Mouse (Mus musculus) forebrain, postnatal 0 days (tissue): ENCODE results near the gene Rab13. TPM values are rescaled to one million over a fixed set of nuclear protein-coding genes. Genes with fewer than 3 reads are reported as not detected.

ENCODE experiments used
- ATAC-seq: fragments of 200-750 bp; cut with Nextera tagmentation; 2 replicates; pipeline ENCODE4 v1.8.0; 2017; ENCODE audit warnings: mild to moderate bottlenecking, moderate library complexity
- DNase-seq: peaks from one replicate; pipeline ENCODE4 v3.0.0-alpha.2; 2015
- H3K27ac ChIP-seq: fragments of 300-500 bp; sonication (generic); 2 replicates; pipeline ENCODE4 v1.5.1; 2014; ENCODE audit warnings: low read depth, mild to moderate bottlenecking, antibody characterized with exemption, low read length, moderate library complexity, mixed read lengths
- H3K27me3 ChIP-seq: fragments of 300-500 bp; sonication (generic); 2 replicates; pipeline ENCODE4 v1.6.1; 2014; ENCODE audit warnings: mild to moderate bottlenecking, low read length, mixed read lengths; ENCODE audit not compliant: insufficient read depth
- H3K36me3 ChIP-seq: fragments of 300-500 bp; sonication (generic); 2 replicates; pipeline ENCODE4 v1.6.1; 2014; ENCODE audit warnings: mild to moderate bottlenecking, moderate library complexity; ENCODE audit not compliant: insufficient read depth
- H3K4me1 ChIP-seq: fragments of 300-500 bp; sonication (generic); 2 replicates; pipeline ENCODE4 v1.6.1; 2014; ENCODE audit warnings: antibody characterized with exemption; ENCODE audit not compliant: insufficient read depth
- H3K4me2 ChIP-seq: fragments of 300-500 bp; sonication (generic); 2 replicates; pipeline ENCODE4 v1.6.1; 2014; ENCODE audit warnings: low read depth, mild to moderate bottlenecking, moderate library complexity
- H3K4me3 ChIP-seq: fragments of 300-500 bp; sonication (generic); 2 replicates; pipeline ENCODE4 v1.5.1; 2014; ENCODE audit warnings: low read depth, low read length, mixed read lengths
- H3K9ac ChIP-seq: fragments of 300-500 bp; sonication (generic); 2 replicates; pipeline ENCODE4 v1.6.1; 2014; ENCODE audit warnings: mild to moderate bottlenecking
- H3K9me3 ChIP-seq: fragments of 300-500 bp; sonication (generic); 2 replicates; pipeline ENCODE4 v1.6.1; 2016; ENCODE audit warnings: low read length
- CTCF ChIP-seq: sonication (generic); IDR thresholded peaks from 2 replicates; pipeline ENCODE4 v1.5.1; 2016; ENCODE audit warnings: antibody characterized with exemption, control low read depth, low read depth
- WGBS: fragments of 180-500 bp; shearing (Covaris S2); extraction: QIAGEN DNeasy Blood & Tissue Kit; methylation state at CpG from one replicate; pipeline ENCODE4 v1.1.7; 2014; 5-methylcytosine and 5-hydroxymethylcytosine counted together
- polyA plus RNA-seq: library from polyadenylated mRNA; unstranded; fragments of >200 nt; fragmentation: Nextera tagmentation; extraction: Ambion mirVana; gene quantifications from 2 replicates; pipeline ENCODE4 v1.2.1, GENCODE M21; 2015
- total RNA-seq: library from RNA; depleted of rRNA; stranded (reverse); fragments of >200 nt; gene quantifications from 2 replicates; pipeline ENCODE4 v1.2.3, GENCODE M21; 2014

The Rab13 gene
- total and polyA plus RNA-seq, 2 experiments from 2014 or later: 9.8 to 20.1 TPM

- Histone ChIP-seq H3K9ac (peak overlapping the region; percentile 91), H3K27ac (peak overlapping the region; percentile 85), H3K4me3 (peak overlapping the region; percentile 74), H3K36me3 (peaks cover 31% of the 10 kb centered on the region), H3K9me3 (no peaks in the 10 kb centered on the region), H3K27me3 (no peaks in the 10 kb centered on the region), H3K4me2 (peak overlapping the region; percentile 53), H3K4me1 (peaks cover 14% of the 10 kb centered on the region)
- 11% methylated on average over 12 of the region's 12 CpGs for WGBS
- peak; percentile 28; the same call in 1 of the 2 replicates for ATAC-seq
- no peak for TF ChIP-seq CTCF
- DNase-seq: no peak
These were observed 625 bp downstream of the Rab13 start for GRCm38 (mm10) chr3:90213956-90214684.

- Histone ChIP-seq H3K9me3 (no peaks in the 10 kb centered on the region), H3K36me3 (peaks cover 15% of the 10 kb centered on the region), H3K4me1 (peaks cover 19% of the 10 kb centered on the region), H3K4me3 (no peak overlapping the region), H3K27me3 (no peaks in the 10 kb centered on the region), H3K27ac (no peak overlapping the region), H3K9ac (no peak overlapping the region), H3K4me2 (no peak overlapping the region)
- 36% methylated on average over 1 of the region's 1 CpGs for WGBS
- no peak for TF ChIP-seq CTCF
- ATAC-seq (no peak), DNase-seq (no peak)
These were observed 2.4 kb downstream of the Rab13 start for GRCm38 (mm10) chr3:90215825-90216380.

- H3K4me2 ChIP-seq: peak overlapping the region; percentile 78
- H3K27ac ChIP-seq: peak overlapping the region; percentile 52; the same call in 1 of the 2 replicates
- TF ChIP-seq CTCF: peak; percentile 77
- H3K9me3 ChIP-seq: no peaks in the 10 kb centered on the region
- H3K36me3 ChIP-seq: no peaks in the 10 kb centered on the region
- DNase-seq (peak; percentile 82), ATAC-seq (peak; percentile 80)
- H3K9ac ChIP-seq: peak overlapping the region; percentile 41; the same call in 1 of the 2 replicates
- H3K27me3 ChIP-seq: no peaks in the 10 kb centered on the region
- H3K4me3 ChIP-seq: peak overlapping the region; percentile 37
- 13% methylated on average over 6 of the region's 6 CpGs for WGBS
- 0 out of 2 replicates have a peak, but pooled peaks cover 5% of the 10 kb centered on the region for H3K4me1 ChIP-seq
These were observed 6.6 kb downstream of the Rab13 start for GRCm38 (mm10) chr3:90220088-90220487.

- peak; percentile 77 for ATAC-seq
- peak; percentile 34 for DNase-seq
- H3K27me3 ChIP-seq: no peaks in the 10 kb centered on the region
- 0% methylated on average over 19 of the region's 20 CpGs for WGBS
- H3K27ac ChIP-seq: peak overlapping the region; percentile 52; the same call in 1 of the 2 replicates
- peak overlapping the region; percentile 41 for H3K9ac ChIP-seq
- H3K4me2 ChIP-seq: peak overlapping the region; percentile 78
- H3K4me1 ChIP-seq: 0 out of 2 replicates have a peak, but pooled peaks cover 5% of the 10 kb centered on the region
- no peak for TF ChIP-seq CTCF
- no peaks in the 10 kb centered on the region for H3K36me3 ChIP-seq
- H3K4me3 ChIP-seq: peak overlapping the region; percentile 37
- H3K9me3 ChIP-seq: no peaks in the 10 kb centered on the region
These were observed 7.0 kb downstream of the Rab13 start for GRCm38 (mm10) chr3:90220531-90220951.

- Histone ChIP-seq H3K4me2 (peak overlapping the region; percentile 78), H3K4me1 (0 out of 2 replicates have a peak, but pooled peaks cover 5% of the 10 kb centered on the region), H3K4me3 (peak overlapping the region; percentile 37; the same call in 1 of the 2 replicates), H3K36me3 (no peaks in the 10 kb centered on the region), H3K9me3 (no peaks in the 10 kb centered on the region), H3K9ac (no peak overlapping the region; the same call in 1 of the 2 replicates), H3K27ac (no peak overlapping the region), H3K27me3 (no peaks in the 10 kb centered on the region)
- ATAC-seq (no peak), DNase-seq (no peak)
- 23% methylated on average over 5 of the region's 5 CpGs for WGBS
- TF ChIP-seq CTCF: no peak
These were observed 7.6 kb downstream of the Rab13 start for GRCm38 (mm10) chr3:90221123-90221522.

- Histone ChIP-seq H3K4me3 (no peak overlapping the region), H3K9ac (no peak overlapping the region), H3K27ac (no peak overlapping the region), H3K27me3 (no peaks in the 10 kb centered on the region), H3K9me3 (no peaks in the 10 kb centered on the region), H3K36me3 (no peaks in the 10 kb centered on the region), H3K4me1 (0 out of 2 replicates have a peak, but pooled peaks cover 5% of the 10 kb centered on the region), H3K4me2 (no peak overlapping the region)
- ATAC-seq: no peak
- WGBS: 87% methylated on average over 4 of the region's 4 CpGs
- no peak for TF ChIP-seq CTCF
- no peak for DNase-seq
These were observed 9.0 kb downstream of the Rab13 start for GRCm38 (mm10) chr3:90222455-90222854.

GRCm38 (mm10) chr3:90222941-90223340, 9.4 kb downstream of the Rab13 start:
- no peak for TF ChIP-seq CTCF
- no peak for DNase-seq
- Histone ChIP-seq H3K27ac (no peak overlapping the region), H3K4me3 (no peak overlapping the region), H3K9me3 (no peaks in the 10 kb centered on the region), H3K4me1 (0 out of 2 replicates have a peak, but pooled peaks cover 5% of the 10 kb centered on the region), H3K9ac (no peak overlapping the region), H3K27me3 (no peaks in the 10 kb centered on the region), H3K4me2 (no peak overlapping the region), H3K36me3 (no peaks in the 10 kb centered on the region)
- no peak for ATAC-seq
- WGBS: 90% methylated on average over 3 of the region's 3 CpGs
